Mouse (Mus musculus) spleen, postnatal 36 days (tissue): ENCODE data around the gene Tmem14c.
A peak's percentile ranks its signal among the peaks of the same experiment; 100 is the strongest.
"Not testable (repeated sequence)": the region's sequence is repeated elsewhere in the genome, so short reads cannot be mapped to it uniquely, and the experiment has no call there.

Source experiments
- DNase-seq, 2 experiments: peaks; one replicate each; pipeline ENCODE4 v3.0.0; 2022; ENCODE audit warnings: low spot score in 2 of 2, mixed read lengths in 1 of 2

The Tmem14c gene

DNA sequence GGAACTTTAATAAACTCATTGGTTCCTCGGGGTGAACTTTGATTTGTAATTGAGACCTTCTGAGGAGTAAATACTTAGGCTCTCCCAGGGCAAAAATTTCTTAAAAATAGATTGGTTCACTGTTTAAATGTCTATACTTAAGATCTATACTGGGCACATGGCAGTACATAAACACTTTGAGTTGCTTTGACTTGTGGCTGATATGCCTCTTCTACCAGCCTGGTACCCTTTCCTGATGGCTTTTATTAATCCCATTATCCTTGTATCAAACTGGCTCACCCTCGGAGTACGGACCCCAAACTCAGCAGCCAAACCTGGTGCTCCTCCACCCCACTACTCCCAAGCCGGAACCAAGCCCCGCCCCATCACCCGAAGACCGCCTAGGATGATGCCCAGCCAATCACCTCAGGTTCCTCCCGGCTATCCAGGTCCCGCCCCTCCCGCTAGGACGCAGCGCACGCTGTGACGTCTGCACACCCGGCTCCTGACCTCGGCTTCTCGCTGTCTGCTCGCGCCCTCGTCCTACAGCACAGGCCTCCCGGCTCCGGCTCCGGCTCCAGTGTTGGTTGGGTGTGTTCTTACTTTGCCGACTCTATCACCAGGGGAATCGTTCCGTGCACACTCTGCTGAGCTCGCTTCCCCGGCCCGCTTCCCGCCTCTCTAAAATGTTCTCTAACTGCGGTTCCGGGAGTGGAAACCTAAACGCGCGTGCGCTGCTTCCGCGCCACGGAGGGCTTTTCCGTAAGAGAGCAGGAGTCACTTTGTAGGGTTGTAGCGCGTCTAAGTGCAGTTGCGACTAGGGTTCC, at the start of gene Tmem14c:
Tmem14c (plus strand) TSS at position 464 of the 806 bp plus-strand sequence.
- peak; percentile 95 to 96 for DNase-seq

DNA sequence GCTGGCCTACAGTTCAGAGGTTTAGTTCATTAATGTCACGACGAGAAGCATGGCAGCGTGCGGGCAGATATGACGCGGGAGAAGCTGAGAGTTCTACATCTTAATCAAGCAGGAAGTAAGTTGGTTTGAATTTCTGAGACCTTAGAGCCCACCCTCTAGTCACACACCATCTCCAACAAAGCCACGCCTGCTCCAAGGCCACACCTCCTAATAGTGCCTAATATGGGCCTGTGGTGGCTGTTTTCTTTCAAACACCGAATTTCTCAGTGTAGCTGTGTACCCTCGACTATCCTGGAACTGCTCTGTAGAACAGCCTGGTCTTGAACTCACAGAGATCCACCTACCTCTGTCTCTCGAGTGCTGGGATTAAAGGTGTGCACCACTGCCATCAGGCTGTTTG, 48.5 kb upstream of the Tmem14c start:
- DNase-seq, result peak in 1 of 2 experiments; percentile 24

- peak; percentile 13 to 41 for DNase-seq
Measured at GRCm38 (mm10) chr13:40968564-40968963, 47.5 kb upstream of the Tmem14c start.

- no peak for DNase-seq
Measured at GRCm38 (mm10) chr13:40969761-40970390, 46.2 kb upstream of the Tmem14c start.

DNA sequence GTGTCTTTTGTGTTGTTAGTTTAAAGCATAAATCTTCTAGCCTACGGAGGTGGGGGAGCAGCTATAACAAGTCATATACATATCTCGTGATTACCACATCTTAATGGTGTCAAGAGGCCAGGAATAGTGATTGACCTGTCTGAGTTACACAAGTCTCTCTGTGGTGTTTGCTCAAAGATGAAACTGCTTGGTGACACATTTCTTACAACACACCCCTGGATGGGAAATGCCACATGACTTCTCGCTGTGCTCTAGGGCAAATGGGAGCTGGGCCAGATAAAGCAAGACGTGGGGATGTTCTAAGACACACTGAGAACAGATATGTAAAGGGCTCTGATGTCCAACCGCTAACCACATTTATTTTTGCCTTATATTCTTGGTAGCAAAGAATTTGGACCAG, 44.8 kb upstream of the Tmem14c start:
- peak in 1 of 2 experiments; percentile 16 for DNase-seq

DNA sequence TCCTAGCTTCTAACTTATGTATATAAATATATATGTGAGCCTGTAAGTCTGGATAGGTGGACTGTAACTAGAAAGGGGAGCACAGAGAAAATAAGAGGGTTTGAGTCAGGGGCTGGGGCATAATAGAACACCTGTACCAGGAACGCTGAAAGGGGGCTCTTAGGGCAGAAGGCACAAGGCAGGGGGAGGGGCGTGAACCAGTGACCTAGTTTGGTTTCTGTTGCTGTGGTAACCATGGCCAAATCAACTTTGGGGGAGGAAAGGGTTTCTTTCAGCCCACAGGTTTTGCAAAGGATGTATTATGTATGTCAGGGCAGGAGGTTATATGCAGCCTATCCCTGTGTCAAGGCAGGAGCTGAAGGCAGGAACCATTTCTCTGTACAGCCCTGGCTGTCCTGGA, 44.3 kb upstream of the Tmem14c start:
- DNase-seq, result no peak

DNA sequence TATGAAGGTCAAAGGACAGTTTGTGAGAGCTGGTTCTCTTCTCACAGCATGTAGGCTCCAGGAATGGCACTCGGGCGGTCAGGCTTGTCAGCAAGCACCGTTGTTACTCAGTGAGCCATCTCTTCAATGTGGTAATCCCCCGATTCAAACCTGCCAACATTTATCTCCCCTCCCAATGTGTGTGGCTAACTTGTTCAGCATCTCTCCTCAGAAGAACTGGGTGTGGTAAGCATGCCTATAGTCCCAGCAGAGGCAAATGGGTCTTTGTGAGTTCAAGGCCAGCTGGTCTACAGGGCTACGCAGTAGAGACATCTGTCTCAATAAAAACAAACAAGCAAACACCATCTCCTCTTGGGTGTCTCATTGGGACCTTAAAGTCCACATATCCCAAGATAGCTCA, 43.1 kb upstream of the Tmem14c start:
- DNase-seq, result no peak

- peak; percentile 18 to 27 for DNase-seq
Measured at GRCm38 (mm10) chr13:40977609-40978008, 38.5 kb upstream of the Tmem14c start.

GRCm38 (mm10) chr13:40978652-40979051, 37.4 kb upstream of the Tmem14c start:
- DNase-seq, result no peak

DNA sequence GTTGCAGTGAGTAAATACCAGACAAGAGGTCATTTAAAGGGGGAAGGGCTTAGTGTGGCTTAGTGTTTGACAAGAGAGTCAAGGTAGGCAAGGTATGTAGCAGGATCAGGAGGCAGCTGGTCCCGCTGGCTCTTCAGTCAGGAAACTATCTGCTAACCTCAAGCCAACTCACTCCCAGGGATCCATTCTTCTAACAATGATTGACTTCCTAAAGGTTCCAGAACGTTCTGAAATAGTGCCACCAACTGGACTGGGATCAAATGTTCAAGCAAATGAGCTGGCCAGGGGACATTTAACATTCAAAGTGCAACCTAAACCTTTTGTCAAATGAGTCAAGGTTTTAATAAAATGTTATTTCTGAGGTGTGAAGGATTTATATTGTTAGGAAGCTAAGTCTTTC, 36.8 kb upstream of the Tmem14c start:
- DNase-seq, result no peak

GRCm38 (mm10) chr13:40982759-40983158, 33.3 kb upstream of the Tmem14c start:
- DNase-seq, result no peak

DNA sequence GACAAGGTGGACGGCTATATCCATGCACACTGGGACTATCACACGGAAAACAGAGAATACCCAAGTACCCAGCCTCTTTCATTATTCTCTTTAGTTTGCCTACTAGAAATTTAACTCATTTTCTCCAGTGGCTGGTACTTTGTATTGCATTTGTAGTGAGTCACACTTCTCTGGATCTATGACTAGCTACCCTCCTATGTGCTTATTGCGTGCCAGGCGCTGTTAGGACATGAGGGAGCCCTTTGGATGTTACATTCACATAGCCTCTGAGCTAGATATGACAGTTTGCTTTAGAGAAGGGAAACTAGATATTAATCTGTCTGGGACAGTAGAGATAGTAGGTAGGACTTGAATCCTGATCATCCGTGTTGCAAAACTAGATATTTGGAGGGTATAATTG, 30.0 kb upstream of the Tmem14c start:
- no peak for DNase-seq

- peak in 1 of 2 experiments; percentile 11 for DNase-seq
Measured at GRCm38 (mm10) chr13:40987608-40988303, 28.3 kb upstream of the Tmem14c start.

- peak in 1 of 2 experiments; percentile 5 for DNase-seq
Measured at GRCm38 (mm10) chr13:40988418-40988817, 27.7 kb upstream of the Tmem14c start.

- no peak for DNase-seq
Measured at GRCm38 (mm10) chr13:40994487-40995263, 21.4 kb upstream of the Tmem14c start.

GRCm38 (mm10) chr13:40998537-40998936, 17.6 kb upstream of the Tmem14c start:
- DNase-seq, result not testable (repeated sequence)

DNA sequence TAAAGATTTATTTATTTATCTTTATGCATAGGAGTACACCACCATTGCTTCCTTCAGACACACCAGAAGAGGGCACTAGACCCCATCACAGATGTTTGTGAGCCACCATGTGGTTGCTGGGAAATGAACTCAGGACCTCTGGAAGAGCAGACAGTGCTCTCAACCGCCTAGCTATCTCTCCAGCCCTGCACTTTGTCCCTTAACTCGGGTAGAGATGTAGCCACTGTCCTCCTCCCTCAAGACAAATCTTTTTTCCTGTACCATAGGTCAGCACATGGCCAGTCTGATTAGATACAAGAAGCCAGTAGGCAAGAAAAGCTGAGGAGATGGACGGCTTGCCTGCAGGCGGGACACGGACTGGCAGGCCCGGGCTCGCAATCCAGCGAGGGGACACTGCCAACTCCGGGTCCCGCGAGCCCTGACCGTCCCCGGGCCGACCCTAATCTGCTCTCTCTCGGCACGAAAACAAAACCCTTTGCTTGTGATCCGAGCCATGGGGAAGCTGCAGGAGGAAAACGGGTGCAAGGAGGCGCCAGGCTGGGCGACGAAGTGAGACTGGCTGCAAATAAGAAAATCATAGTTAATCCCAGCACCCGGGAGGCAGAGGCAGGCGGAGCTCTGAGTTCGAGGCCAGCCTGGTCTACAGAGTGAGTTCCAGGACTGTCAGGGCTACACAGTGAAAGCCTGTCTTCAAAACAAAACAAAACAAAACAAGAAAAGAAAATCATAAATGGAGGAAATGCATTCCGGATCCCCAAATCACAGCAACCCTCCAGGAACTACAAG, 15.8 kb upstream of the Tmem14c start:
- peak in 1 of 2 experiments; percentile 21 for DNase-seq

- peak; percentile 88 to 90 for DNase-seq
Measured at GRCm38 (mm10) chr13:41000926-41001639, 15.0 kb upstream of the Tmem14c start, which contains the start of gene Pak1ip1. Pak1ip1 (plus strand) TSS chr13:41001023.

GRCm38 (mm10) chr13:41002001-41002400, 14.1 kb upstream of the Tmem14c start:
- DNase-seq, result no peak

- DNase-seq, result no peak
Measured at GRCm38 (mm10) chr13:41006244-41006643, 9.8 kb upstream of the Tmem14c start.
